Mouse (Mus musculus): Measurements from ENCODE around the gene Slc25a30.

DNA sequence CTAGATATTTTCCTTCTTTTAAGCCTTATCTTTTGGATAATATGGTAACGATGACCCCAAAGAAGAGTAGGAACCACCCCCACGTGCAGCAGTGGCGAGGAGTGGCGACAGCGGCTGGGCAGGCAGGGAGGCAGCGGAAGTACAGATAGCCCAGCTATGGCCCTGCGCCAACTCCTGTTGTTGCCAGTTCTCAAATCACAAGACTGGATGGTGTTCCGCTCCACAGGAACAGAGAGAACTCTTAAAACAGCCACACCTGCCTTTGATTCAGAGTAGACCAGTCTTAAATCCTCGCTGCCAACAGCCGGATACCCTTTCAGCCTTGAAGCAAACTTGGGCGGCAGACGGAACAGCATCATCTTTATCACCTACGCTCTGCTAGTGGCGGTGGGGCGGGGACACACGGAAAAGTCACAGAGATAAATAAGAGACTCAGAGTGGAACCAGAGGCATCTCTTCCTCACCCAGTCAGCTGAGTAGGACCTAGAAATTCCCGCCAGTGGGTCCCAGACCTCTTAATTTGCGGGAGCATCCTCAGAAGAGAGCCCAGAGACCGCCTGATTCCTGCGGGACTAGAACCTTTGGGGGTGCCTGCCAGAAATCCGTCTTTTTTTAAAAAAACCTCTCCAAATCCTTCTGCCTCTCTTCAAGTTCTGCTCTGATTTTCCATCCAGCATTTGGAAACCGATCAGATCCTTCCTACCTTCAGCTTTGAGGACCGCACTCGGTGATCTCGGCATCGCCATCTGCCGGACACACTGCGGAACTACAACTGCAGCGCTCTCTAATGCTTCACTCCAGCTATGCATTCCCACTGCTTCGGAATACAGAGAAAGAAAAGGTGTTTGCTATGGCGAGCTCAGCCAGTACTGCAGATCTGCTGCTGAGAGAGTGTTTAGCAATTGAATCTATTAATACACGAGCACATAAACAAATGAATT, 42.3 kb upstream of the Slc25a30 start:
- TF ChIP-seq CTCF (IDR thresholded peaks at IDR 0.05; ENCODE audit: insufficient read depth, low read depth, low read length) (peak; percentile 86), POLR2A (IDR thresholded peaks at IDR 0.05; ENCODE audit: insufficient read depth, low read depth, low read length) (no peak)
